ENCODE assay signal across 8 mouse cellular contexts in genomic region chr7:114322531-114323441, GRCm38 (mm10). TPM values are rescaled to one million over a fixed set of nuclear protein-coding genes. Genes with fewer than 3 reads are reported as not detected.
DNase-seq lines count a peak whose midpoint lies in the region; ATAC-seq and TF ChIP-seq lines count a peak whose summit lies in the region.

No protein-coding gene starts in this region.

- TF ChIP-seq CTCF in liver, postnatal 0 days (IDR thresholded peaks at IDR 0.05; ENCODE audit: low read depth) = no peak

- no peaks in the 10 kb centered on the region for H3K36me3 ChIP-seq in liver, postnatal 0 days (replicated peaks; ENCODE audit: insufficient read depth, low read length)

- peak; percentile 97 for ATAC-seq in liver, postnatal 0 days

- peaks cover 17% of the 10 kb centered on the region for H3K4me1 ChIP-seq in liver, postnatal 0 days (ENCODE audit: insufficient read depth)

- H3K27me3 ChIP-seq in liver, postnatal 0 days (ENCODE audit: insufficient read depth, low read length) = no peaks in the 10 kb centered on the region

- no peak overlapping the region; the same call in 1 of the 2 replicates for H3K9ac ChIP-seq in liver, postnatal 0 days (replicated peaks)

- 50% methylated on average over 9 of the region's 9 CpGs for WGBS in liver, postnatal 0 days (ENCODE audit: insufficient replicate concordance)

- peak overlapping the region; percentile 94 for H3K27ac ChIP-seq in liver, postnatal 0 days (ENCODE audit: low read depth)

- TF ChIP-seq EP300 in liver, postnatal 0 days (IDR thresholded peaks at IDR 0.05; ENCODE audit: low read depth) = peak; percentile 83

- no peak overlapping the region for H3K4me3 ChIP-seq in liver, postnatal 0 days (ENCODE audit: low read depth, low read length)

- no peaks in the 10 kb centered on the region for H3K9me3 ChIP-seq in liver, postnatal 0 days (ENCODE audit: low read length)

- peak overlapping the region; percentile 22; the same call in 1 of the 2 replicates for H3K4me2 ChIP-seq in liver, postnatal 0 days (ENCODE audit: low read depth, low read length)

- DNase-seq in gastrocnemius, adult 18-20 months (ENCODE audit: low spot score) = peak; percentile 13
- no peak for DNase-seq in gastrocnemius, adult 8-10 months (ENCODE audit: low spot score in 2 of 2)
- peak; percentile 59 for DNase-seq in adipocyte (ENCODE audit: low spot score)
- DNase-seq in kidney, adult 18-20 months = peak; percentile 55
- DNase-seq in liver, postnatal 0 days = peak; percentile 56
- DNase-seq in spleen, postnatal 4 days (ENCODE audit: low spot score in 2 of 2) = no peak
- DNase-seq in layer of hippocampus, adult 11-12 months (ENCODE audit: low spot score) = no peak
- DNase-seq in testis, postnatal 10 days (ENCODE audit: low spot score) = no peak

RNA-seq across cellular contexts. Expression of gene Psma1, which starts 46.9 kb away (rescaled TPM):
- 100 to 1,000 TPM in 1 of 2 experiments, 10 to 100 TPM in 1; 97.6 to 106 TPM for total RNA-seq in gastrocnemius, adult 18-20 months (2021)
- 100 to 1,000 TPM in 1 of 4 experiments, 10 to 100 TPM in 3; 90.7 to 104 (median 96.9) TPM for total RNA-seq in gastrocnemius, adult 8-10 months (2022)
- 163 and 170 TPM in 2 replicates for polyA plus RNA-seq in liver, postnatal 0 days (2015; fragmentation: Nextera tagmentation; extraction: Ambion mirVana)

Comparison
In these comparisons a context has a peak if more than half of its experiments do, and no peak if none do; other contexts are left out.
1. DNase-seq: peak in gastrocnemius, adult 18-20 months (single experiment), adipocyte (single experiment), kidney, adult 18-20 months (single experiment) and liver, postnatal 0 days (single experiment); none in gastrocnemius, adult 8-10 months (0 of 2), spleen, postnatal 4 days (0 of 2), layer of hippocampus, adult 11-12 months (single experiment) and testis, postnatal 10 days (single experiment).